Mouse (Mus musculus): ENCODE data around the gene Dpagt1. TPM values are rescaled to one million over a fixed set of nuclear protein-coding genes. Genes with fewer than 3 reads are reported as not detected.

The Dpagt1 gene
- total RNA-seq (2012; rRNA removed) (12.7 and 14.9 TPM in 2 replicates), polyA plus RNA-seq (2012; ENCODE audit: insufficient read depth in 1 of 2, insufficient read length in 2 of 2, low read depth in 1 of 2, low replicate concordance in 2 of 2, missing spikeins in 1 of 2) (10 to 100 TPM in 1 of 2 experiments, not detected in 1; 43.5 TPM)

DNA sequence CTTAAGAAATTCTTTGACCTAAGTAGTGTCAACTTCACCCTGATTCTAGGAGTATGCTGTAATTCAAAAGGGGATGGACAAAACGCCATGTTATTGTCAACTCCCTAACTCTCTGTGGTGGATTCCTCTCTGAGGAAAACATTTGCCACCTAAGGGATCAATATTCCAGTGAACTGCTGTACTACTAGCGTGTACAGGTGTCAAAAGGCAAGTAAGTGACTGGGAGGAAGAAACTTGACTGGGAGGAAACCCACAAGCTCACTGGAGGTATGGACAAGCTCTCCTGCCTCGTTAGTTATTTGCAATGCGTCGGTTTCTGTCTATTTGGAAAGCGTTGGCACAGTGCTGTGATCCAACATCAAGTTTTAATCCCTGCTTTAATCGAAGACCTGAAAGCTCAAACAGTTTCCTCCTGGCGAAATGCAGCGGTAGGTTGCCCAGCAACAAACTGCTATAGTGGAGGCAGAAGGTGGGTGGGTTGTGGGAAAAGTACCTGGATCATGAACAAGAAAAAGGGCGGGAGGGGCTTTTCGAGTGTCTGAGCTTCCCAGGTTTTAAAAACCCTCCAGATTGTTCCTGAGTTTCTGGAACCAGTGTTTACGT, at the start of gene Dpagt1:
Dpagt1 (plus strand) TSS at position 252 of the 603 bp plus-strand sequence.
- H3K9me3 ChIP-seq (replicated peaks; ENCODE audit: insufficient read depth, low read length), result no peaks in the 10 kb centered on the region
- peaks cover 4 to 11% of the 10 kb centered on the region in 2 experiments; a peak in 3 of 4 replicates for H3K4me1 ChIP-seq (ENCODE audit: control insufficient read depth in 1 of 2, insufficient read depth in 2 of 2, low read length in 2 of 2)
- H3K36me3 ChIP-seq (ENCODE audit: control insufficient read depth in 1 of 2, insufficient read depth in 2 of 2, low read length in 2 of 2), result peaks cover 0 to 5% of the 10 kb centered on the region in 2 experiments; a peak in 2 of 4 replicates
- peak; percentile 61 for DNase-seq (ENCODE audit: low read depth, low spot score)
- peak within 1 kb of the TSS; percentile 90 for H3K9ac ChIP-seq (ENCODE audit: control insufficient read depth, low read depth, low read length, poor library complexity, severe bottlenecking)
- peaks cover 11% of the 10 kb centered on the region; the same call in 1 of the 2 replicates for H3K79me2 ChIP-seq (ENCODE audit: control insufficient read depth, insufficient read depth, low read length, poor library complexity)
- TF ChIP-seq ZMIZ1 (IDR thresholded peaks at IDR 0.05; ENCODE audit: low read depth, low read length) (no peak), CHD2 (IDR thresholded peaks at IDR 0.05; ENCODE audit: low read length) (no peak), TBP (IDR thresholded peaks at IDR 0.05; ENCODE audit: low read depth, low read length) (no peak), E2F4 (IDR thresholded peaks at IDR 0.05; ENCODE audit: borderline replicate concordance, low read depth, low read length) (no peak), USF2 (IDR thresholded peaks at IDR 0.05; ENCODE audit: borderline replicate concordance in 1 of 2, insufficient read depth in 1 of 2, low read depth in 1 of 2, low read length in 2 of 2) (no peak), NRF1 (IDR thresholded peaks at IDR 0.05; ENCODE audit: insufficient read depth, low read depth, low read length, poor library complexity, severe bottlenecking) (no peak), TAL1 (IDR thresholded peaks at IDR 0.05; ENCODE audit: low read length) (no peak), JUND (IDR thresholded peaks at IDR 0.05; ENCODE audit: low read depth, low read length) (no peak), CTCF (IDR thresholded peaks at IDR 0.05 in 2 of 3, conservative IDR thresholded peaks at IDR 0.05 in 1 of 3; ENCODE audit: control insufficient read depth in 1 of 3, insufficient read depth in 1 of 3, low read depth in 2 of 3, low read length in 3 of 3, poor library complexity in 1 of 3, severe bottlenecking in 1 of 3) (no peak), ELF1 (IDR thresholded peaks at IDR 0.05; ENCODE audit: low read depth, low read length) (no peak), GABPA (IDR thresholded peaks at IDR 0.05; ENCODE audit: low read depth, low read length) (no peak), KAT2A (conservative IDR thresholded peaks at IDR 0.05; ENCODE audit: low read depth, low read length) (no peak), RCOR1 (IDR thresholded peaks at IDR 0.05; ENCODE audit: low read depth, low read length) (no peak), EP300 (IDR thresholded peaks at IDR 0.05; ENCODE audit: low read depth in 1 of 2, low read length in 2 of 2) (0 out of 4 replicates have a peak, but pooled peaks of 1 of the 2 experiments have one; percentile 2), TCF12 (IDR thresholded peaks at IDR 0.05; ENCODE audit: low read depth, low read length) (0 out of 2 replicates have a peak, but pooled peaks have one; percentile 13), CHD1 (IDR thresholded peaks at IDR 0.05; ENCODE audit: low read depth, low read length) (no peak), SIN3A (IDR thresholded peaks at IDR 0.05; ENCODE audit: low read length) (no peak)
- peak within 1 kb of the TSS; percentile 54 to 82 for H3K4me3 ChIP-seq (ENCODE audit: control insufficient read depth in 1 of 2, insufficient read depth in 1 of 2, low read depth in 2 of 2, low read length in 2 of 2)
- H3K27me3 ChIP-seq (ENCODE audit: control insufficient read depth in 1 of 2, insufficient read depth in 2 of 2, low read length in 2 of 2), result no peaks in the 10 kb centered on the region
- peak within 1 kb of the TSS; percentile 96 for H3K27ac ChIP-seq (ENCODE audit: control insufficient read depth, low read depth, low read length)

- H3K27ac ChIP-seq (ENCODE audit: control insufficient read depth, low read depth, low read length), result no peak overlapping the region
- H3K9me3 ChIP-seq (replicated peaks; ENCODE audit: insufficient read depth, low read length), result no peaks in the 10 kb centered on the region
- DNase-seq (ENCODE audit: low read depth, low spot score), result no peak
- H3K9ac ChIP-seq (ENCODE audit: control insufficient read depth, low read depth, low read length, poor library complexity, severe bottlenecking), result no peak overlapping the region
- H3K27me3 ChIP-seq (ENCODE audit: control insufficient read depth in 1 of 2, insufficient read depth in 2 of 2, low read length in 2 of 2), result no peaks in the 10 kb centered on the region
- H3K36me3 ChIP-seq (ENCODE audit: control insufficient read depth in 1 of 2, insufficient read depth in 2 of 2, low read length in 2 of 2), result peaks cover 0 to 2% of the 10 kb centered on the region in 2 experiments; a peak in 3 of 4 replicates
- TF ChIP-seq MEF2A (IDR thresholded peaks at IDR 0.05; ENCODE audit: extremely low read depth, insufficient replicate concordance, low read depth, low read length, poor library complexity, severe bottlenecking) (no peak), ZC3H11A (IDR thresholded peaks at IDR 0.05; ENCODE audit: low read depth, low read length) (no peak)
- H3K4me3 ChIP-seq (ENCODE audit: control insufficient read depth in 1 of 2, insufficient read depth in 1 of 2, low read depth in 2 of 2, low read length in 2 of 2), result no peak overlapping the region
- peaks cover 2 to 15% of the 10 kb centered on the region in 2 experiments for H3K4me1 ChIP-seq (ENCODE audit: control insufficient read depth in 1 of 2, insufficient read depth in 2 of 2, low read length in 2 of 2)
- peaks cover 8% of the 10 kb centered on the region; the same call in 1 of the 2 replicates for H3K79me2 ChIP-seq (ENCODE audit: control insufficient read depth, insufficient read depth, low read length, poor library complexity)
These were observed 42.6 kb upstream of the Dpagt1 start for GRCm38 (mm10) chr9:44283183-44283582.
